Mouse (Mus musculus) megakaryocyte-erythroid progenitor cell, adult 5-6 weeks (primary cell): ENCODE measurements around the gene Ints12. TPM values are rescaled to one million over a fixed set of nuclear protein-coding genes. Genes with fewer than 3 reads are reported as not detected.

ENCODE experiments used
- ATAC-seq: replicated peaks from 2 replicates; pipeline ENCODE4 v1.8.0; 2016; ENCODE audit warnings: mild to moderate bottlenecking, inconsistent platforms; ENCODE audit not compliant: severe bottlenecking, poor library complexity, low FRiP score, low TSS enrichment
- total RNA-seq, 2 experiments: library from RNA; stranded (forward) in 1 of 2; stranded (reverse) in 1 of 2; fragments of 200-1000, 215-1000 nt in 1 of 2; fragments of >200 nt in 1 of 2; fragmentation: Nextera tagmentation in 1 of 2; gene quantifications; 2 replicates each; pipeline ENCODE4 v1.2.3; 2014 to 2017

Ints12 gene
- 15.2 and 22.1 TPM in 2 replicates for total RNA-seq (2014; fragmentation: Nextera tagmentation)
- total RNA-seq (2017) = 18.0 and 18.9 TPM in 2 replicates

DNA sequence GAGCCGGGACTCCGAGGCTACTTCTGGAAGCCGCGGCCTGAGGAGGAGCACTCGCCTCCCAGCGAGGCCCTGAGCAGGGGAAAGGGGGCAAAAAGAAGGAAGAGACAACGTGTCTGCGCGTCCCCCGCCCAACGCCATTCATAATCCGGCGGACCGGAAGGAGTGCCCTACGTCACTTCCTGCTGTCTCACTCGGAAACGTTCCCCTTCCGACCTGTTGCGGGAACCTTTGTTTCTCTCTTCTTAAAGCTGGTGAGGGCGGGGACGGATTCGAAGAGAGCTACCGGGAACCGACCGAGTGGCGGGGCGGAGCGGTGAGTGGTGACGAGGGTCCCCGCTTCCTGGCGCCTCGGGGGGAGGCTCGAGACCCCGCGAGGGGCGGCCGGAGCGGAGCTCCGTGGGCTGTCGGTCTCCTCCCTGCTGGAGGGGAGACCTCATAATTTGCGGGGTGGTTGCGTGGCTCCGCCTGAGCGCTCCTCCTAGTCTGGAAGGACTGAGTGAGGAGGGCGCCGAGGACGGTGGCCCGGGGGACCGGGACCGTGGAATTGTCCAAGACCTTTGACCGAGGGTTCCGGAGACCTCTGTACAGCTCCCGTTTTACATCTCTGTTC, at the start of gene Ints12, which contains the start of gene Gstcd:
Ints12 (plus strand) TSS at position 177 of the 610 bp plus-strand sequence.
Gstcd (minus strand) TSS at position 370 of the 610 bp plus-strand sequence.
- ATAC-seq = peak; percentile 84

DNA sequence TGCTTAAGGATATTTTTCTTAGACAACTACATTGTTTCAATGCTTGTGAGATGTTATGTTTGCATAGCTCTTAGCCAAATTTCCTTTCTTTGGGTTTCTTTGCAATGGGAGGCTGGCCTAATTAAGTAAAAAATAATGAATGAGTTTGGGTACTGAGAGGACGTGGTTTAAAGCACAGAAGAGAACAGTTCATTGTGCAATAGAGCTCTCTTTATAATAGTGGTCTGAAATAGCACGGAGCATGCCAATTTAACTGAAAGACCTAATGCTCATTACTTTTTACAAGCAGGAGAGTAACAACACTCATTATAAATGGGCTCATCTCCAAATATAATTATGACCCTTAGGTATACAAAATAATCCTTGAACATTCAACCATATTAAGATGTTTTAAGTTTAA, 39.6 kb upstream of the Ints12 start:
- no peak for ATAC-seq

GRCm38 (mm10) chr3:133075560-133075959, 16.1 kb upstream of the Ints12 start:
- no peak for ATAC-seq

GRCm38 (mm10) chr3:133082736-133083135, 8.9 kb upstream of the Ints12 start:
- ATAC-seq = no peak

DNA sequence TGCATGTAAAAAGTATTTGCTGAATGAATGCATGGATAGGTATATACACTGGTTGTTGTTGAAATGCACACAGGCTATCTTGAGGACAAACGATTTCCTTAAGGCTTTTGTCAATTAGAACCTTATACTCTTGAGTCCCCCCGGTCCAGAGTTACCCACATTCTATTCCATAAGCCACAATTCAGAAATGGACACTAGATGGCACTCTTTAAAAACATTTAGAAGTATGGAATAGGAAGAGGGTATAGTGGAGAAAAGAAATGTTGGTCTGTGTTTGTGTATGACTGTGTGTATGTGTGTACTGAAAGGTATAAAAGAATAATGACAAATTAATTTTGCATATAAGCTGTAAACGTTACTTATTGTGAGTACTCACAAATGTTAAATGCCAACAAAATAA, 5.8 kb upstream of the Ints12 start:
- ATAC-seq = peak; percentile 93

DNA sequence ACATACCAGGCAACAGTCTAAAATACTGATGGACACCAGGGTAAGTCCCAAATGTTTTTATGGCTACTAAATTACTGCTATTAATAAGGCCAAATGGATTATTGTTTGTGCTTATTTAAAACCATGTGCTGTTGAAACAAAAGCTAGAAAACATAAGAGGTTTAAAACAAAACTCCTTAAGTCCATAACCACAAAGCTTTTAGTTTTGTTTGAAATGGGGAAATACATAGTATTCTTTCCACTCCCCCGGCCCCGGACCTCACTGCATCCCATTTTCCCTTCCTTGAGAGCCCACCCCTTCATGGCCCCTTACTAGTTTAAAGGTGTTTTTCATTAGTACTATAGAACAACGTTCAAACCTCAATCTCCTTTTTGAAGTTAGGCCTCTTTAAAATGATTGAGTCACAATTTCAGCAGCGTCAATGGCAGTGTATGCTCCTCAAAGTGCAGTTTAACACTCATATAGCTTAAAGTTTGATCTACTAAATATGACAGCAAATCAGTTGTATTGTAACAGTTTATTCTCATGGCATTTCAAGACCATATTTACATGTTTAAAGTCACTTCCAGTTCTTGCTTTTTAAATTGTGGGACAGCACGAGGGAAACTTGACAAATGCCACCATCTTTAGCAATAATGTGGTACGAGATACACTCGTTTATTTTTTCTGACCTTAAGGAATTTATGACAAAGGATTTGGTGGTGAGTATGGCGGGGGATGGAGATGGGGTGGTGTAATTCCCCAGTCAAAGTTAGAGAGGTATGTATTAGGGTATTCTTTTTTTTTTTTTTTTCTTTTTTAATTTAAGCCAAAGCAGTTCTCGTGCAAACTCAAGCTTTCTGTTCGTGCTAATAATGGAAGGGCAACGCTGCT, 1.2 kb upstream of the Ints12 start:
- no peak for ATAC-seq

DNA sequence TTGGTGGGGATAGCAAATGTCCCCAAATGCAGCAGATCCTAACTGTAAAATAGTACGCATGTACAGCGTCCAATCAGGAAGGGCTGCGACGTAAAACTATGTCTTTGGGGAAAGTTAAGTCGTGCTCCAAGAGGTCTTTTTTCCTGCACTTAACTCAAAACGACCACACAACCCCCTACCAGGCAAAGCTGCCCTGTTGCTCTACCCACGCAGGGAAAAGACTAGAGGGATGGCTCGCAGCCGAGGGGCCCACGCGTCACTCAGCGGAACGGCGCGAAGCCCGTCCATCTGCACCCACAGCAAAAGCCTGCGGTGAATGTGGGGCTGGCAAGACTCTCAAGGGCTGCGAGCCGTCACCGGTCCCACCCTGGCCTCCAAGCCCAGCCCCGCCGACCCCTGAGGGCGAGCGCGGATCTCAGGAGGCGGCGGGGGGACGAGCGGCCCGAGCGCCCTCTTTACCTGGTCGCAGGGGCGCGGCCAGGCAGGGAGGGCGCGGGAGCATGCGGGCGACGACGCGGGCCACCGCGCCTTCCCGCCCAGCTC, 448 bp upstream of the Ints12 start:
- peak; percentile 58 for ATAC-seq

DNA sequence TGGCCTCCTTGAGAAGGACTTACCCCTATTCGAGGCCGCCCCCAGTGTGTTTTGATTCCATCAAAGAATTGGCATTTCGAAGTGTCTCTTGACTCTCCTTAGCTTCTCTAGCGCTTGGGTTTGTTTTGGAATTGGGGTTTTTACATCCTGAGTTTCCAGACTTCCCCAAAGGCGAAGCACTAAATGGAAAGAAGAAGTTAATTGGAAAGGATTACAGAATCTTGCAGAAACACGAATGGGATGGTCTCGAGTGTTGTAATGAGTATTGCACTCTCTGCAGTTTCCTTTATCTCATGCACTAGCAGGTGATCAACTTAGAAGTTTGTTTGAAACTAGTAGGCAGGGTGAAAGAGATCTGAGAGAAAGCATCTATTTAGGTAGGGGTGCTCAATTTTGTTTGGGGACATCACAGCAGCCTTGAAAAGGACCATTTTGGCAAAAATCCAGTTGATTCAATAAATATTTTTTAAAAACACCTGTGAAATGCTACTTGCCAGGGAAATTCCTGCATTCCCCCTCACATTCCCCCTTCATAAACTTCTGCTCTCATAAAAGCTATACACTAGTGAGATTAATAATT, 724 bp downstream of the Ints12 start:
- 0 out of 2 replicates have a peak, but pooled peaks have one; percentile 3 for ATAC-seq

DNA sequence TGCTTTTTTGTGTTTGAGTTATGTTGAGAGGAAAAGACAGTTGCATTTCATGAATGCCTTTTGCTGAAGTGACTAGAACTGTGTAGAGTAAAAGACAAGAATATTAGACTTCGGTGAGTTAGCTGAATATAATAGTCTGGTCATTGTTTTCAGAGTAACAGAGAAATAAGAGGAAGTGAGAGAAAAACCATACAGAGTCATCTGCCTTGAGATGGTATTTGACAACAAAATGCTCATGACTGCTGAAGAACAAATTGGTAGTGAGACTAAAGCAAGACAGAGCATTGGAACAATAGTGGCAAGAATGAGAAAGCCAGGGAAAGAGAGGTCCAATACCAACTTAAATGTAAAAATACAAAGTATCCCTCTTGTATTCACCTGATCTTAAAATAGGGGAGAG, 1.3 kb downstream of the Ints12 start:
- no peak for ATAC-seq

DNA sequence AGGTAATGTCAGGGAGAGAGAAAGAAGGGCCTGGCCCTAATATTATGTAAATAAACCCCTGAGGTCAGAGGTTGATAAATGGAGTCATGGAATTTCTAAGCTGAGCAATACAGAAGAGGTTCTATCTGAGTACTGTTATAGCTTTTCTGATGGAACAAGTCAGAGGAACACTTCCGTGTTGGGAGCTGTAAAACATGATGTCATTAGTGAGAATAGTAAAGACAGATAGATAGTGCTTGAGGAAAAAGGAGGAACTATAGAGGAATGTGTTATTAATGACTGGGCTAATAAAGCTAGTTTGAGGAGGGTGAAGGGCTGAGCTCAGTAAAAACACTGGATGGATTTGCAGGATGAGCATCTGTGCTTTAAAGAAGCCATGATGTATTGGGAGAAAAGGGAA, 2.7 kb downstream of the Ints12 start:
- ATAC-seq = no peak

DNA sequence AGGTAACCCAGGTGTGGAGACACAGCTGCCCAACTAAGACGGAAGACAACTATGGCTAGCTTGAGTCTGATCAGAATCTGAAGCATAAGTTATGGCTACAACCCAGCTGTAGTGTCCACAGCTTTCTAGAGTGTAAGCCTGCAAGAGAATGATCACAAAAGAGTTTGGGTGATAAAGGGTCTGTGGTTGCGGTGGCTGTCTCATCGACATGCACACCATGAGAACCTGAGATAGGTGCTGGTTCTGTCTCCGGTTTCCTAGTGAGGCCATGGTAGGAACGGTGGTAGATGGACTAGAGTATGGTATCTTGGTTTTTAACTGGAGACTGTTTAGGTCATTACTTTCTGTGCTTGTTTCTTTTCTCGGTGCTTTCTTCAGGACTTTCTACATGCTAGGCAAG, 6.3 kb downstream of the Ints12 start:
- ATAC-seq = peak; percentile 85

GRCm38 (mm10) chr3:133098336-133098735, 6.7 kb downstream of the Ints12 start:
- ATAC-seq = peak; percentile 93

DNA sequence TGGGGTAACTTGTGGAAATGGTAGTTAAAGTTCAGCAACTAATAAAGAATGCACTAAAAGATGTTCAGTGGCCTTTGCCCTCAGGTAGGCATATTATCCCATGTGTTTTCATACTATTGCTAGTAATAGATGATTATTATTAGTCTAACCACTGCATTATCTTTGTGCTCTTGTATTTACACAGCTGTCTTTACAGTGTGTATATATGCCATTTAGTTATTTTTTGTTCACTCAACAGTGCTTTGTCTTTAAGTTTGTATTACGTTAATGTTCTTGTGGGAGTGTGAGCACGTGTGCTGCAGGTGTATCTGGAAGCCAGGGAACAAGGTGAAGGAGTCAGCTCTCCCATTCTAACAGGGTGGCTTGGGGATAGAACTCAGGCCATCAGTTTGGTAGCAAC, 7.3 kb downstream of the Ints12 start:
- no peak for ATAC-seq

DNA sequence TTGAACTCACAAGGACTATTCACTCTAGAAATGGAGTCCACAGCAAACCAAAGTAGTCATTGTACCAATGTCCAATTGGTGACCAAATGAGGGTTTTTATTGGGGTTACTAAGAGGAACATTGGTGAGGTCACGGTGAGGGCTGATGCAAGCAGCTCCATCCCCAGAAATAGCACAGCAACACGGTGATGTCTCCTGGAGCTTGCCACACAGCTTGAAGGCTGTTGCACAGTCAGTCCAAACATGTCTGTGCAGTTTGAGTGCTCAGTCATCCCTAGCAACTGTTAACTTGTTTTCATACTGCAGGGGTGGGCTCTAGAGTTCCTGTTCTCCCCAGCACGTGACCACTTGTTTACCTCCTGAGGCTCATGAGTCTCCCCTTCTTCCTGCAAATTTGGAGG, 12.1 kb downstream of the Ints12 start:
- ATAC-seq = no peak

GRCm38 (mm10) chr3:133104436-133104835, 12.8 kb downstream of the Ints12 start:
- ATAC-seq = no peak

- no peak for ATAC-seq
Observed at GRCm38 (mm10) chr3:133108731-133109130, 17.1 kb downstream of the Ints12 start.

- no peak for ATAC-seq
Observed at GRCm38 (mm10) chr3:133109844-133110243, 18.2 kb downstream of the Ints12 start.

DNA sequence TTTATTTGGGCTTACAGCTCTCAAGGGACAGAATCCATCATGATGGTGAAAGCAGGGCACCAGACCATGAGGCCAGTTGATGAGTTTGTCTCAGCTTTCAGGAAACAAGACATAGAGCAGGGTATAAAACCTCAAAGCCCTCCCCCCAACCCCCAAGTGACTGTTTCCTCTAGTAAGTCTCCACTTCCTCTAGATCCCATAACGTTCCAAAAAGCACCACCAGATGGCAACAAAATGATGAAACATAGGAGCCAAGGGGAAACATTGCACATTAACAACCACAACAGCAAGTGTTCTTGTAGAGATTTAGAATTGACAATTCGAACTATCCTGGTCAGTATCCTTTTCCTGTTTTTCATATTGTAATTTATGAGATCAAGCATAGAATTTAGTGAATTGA, 20.1 kb downstream of the Ints12 start:
- peak; percentile 80 for ATAC-seq

DNA sequence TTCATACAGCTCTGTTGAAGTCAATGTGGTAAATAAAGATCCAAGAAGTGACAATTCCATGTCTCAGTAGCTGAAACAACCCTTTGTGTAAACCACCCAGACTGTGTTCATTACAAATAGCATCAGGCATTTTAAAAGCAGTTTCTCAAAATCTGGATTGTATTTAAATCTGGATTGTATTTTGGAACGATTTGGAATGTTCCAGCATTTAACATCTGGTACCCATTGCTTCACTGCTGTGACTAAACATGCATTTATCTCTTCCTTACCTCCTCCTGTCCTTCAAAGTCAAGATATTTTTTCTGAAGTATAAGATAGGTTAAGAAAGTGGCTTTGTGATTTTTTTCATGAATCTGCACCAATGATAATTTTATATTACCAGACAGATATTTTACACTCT, 21.6 kb downstream of the Ints12 start:
- no peak for ATAC-seq

- no peak for ATAC-seq
Observed at GRCm38 (mm10) chr3:133131372-133131771, 39.7 kb downstream of the Ints12 start.
